Mouse (Mus musculus): ENCODE data around the gene Apoc1.
"Not testable (repeated sequence)": the region's sequence is repeated elsewhere in the genome, so short reads cannot be mapped to it uniquely, and the experiment has no call there.

Apoc1 gene

DNA sequence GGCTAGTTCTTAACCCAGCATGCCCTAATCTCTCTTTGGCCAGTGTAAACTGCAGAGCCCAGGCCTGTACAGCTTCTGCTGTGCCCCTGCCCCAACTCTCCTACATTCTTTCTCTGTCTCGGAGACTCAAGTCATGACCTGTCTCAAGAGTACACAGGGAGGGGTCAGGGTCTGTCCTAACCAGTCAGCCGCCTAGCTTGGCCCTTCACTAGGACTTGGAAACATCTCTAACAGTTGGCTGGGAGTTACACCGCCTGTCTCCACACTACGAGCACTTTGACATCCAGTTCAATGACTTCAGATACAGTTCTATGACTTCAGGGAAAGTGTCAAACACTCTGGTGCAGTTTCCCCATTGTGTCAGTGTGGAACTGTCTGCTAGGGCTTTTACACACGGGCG lies 1.0 kb downstream of the Apoc1 start:
- in situ Hi-C loops (cut with MboI; ENCODE audit: low pct_unique_long_range_greater_than_20kb in 1 of 2, low sequenced_read_pairs in 2 of 2, unreplicated experiment in 1 of 2) = no loop called here

GRCm38 (mm10) chr7:19690845-19691244 lies 1.6 kb downstream of the Apoc1 start:
- in situ Hi-C loops (cut with MboI; ENCODE audit: low pct_unique_long_range_greater_than_20kb in 1 of 2, low sequenced_read_pairs in 2 of 2, unreplicated experiment in 1 of 2) = no loop called here

GRCm38 (mm10) chr7:19688611-19689010 lies 3.8 kb downstream of the Apoc1 start:
- in situ Hi-C loops (cut with MboI; ENCODE audit: low pct_unique_long_range_greater_than_20kb in 1 of 2, low sequenced_read_pairs in 2 of 2, unreplicated experiment in 1 of 2) = no loop called here

DNA sequence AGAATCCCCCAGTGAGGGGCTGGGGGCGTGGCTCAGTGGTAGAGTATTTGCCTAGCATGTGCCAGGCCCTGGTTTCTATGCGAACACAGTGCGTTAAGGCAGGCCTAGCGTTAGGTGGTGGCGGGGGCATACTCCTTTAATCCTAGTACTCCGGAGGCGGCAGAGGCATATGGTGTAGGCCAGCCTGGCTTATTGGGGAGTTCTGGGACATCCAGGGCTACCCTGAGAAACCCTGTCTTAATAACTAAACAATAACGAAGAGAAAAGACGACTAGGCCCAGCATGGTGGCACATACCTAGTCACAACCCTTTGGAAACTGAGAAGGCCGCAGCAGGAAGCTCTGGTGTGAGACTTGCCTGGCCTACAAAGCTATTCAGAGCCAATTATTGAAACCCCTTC lies 4.4 kb downstream of the Apoc1 start:
- in situ Hi-C loops (cut with MboI; ENCODE audit: low pct_unique_long_range_greater_than_20kb in 1 of 2, low sequenced_read_pairs in 2 of 2, unreplicated experiment in 1 of 2) = no loop called here

DNA sequence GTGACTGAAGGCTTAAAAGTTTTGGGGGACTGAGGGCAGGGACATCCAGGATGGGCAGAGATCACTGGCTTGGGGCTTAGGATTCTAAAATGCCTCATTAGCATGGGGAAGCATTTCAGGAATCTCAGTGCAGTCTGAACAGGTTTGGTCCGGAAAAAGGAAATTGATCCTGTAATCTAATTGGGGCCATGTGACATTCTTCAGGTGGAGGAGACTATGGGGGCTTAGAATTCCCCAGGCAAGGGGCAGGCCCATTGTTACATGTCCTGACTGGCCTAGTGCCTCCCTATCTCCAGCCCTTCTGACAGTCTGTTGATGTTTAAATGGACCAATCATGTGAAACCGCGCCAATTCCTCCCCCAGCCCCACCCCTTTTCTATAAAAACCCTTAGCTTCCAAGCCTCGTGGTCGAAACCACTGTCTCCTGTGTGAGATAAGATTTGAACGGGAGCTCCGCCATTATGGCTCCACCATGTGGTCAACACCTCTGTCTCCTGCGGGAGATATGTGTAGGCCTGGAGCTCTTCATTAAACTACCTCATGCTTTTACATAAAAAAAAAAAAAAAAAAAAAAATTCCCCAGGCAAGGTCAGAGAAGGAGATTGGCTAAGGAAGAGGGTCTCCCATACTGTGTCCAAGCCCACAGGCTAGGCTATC lies 5.4 kb downstream of the Apoc1 start:
- in situ Hi-C loops (cut with MboI; ENCODE audit: low pct_unique_long_range_greater_than_20kb in 1 of 2, low sequenced_read_pairs in 2 of 2, unreplicated experiment in 1 of 2) = not testable (repeated sequence)

- in situ Hi-C loops (cut with MboI; ENCODE audit: low pct_unique_long_range_greater_than_20kb in 1 of 2, low sequenced_read_pairs in 2 of 2, unreplicated experiment in 1 of 2) = no loop called here
These were observed 5.9 kb downstream of the Apoc1 start for GRCm38 (mm10) chr7:19686521-19686920.

- in situ Hi-C loops (cut with MboI; ENCODE audit: low pct_unique_long_range_greater_than_20kb in 1 of 2, low sequenced_read_pairs in 2 of 2, unreplicated experiment in 1 of 2) = no loop called here
These were observed 7.1 kb downstream of the Apoc1 start for GRCm38 (mm10) chr7:19685374-19685773.

DNA sequence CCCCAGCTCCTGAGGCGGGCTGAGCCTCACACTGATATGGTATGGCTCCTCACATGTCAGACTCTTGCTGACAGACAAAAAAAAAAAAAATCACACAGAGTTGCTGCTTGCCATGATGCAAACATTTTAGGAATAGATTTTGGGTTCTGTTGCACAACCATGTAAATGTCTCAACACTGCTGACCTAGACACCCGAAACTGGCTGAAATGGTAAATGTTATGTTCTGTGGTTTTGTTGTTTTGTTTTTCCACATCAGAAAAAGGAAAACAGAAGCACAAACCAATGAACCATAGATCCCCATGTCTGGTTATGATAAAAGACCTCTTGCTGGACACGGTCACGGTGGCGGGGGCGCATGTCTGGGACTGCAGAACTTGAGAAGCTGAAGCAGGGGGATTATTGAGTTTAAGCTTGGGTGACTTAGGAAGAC lies 8.7 kb downstream of the Apoc1 start:
- in situ Hi-C loops (cut with MboI; ENCODE audit: low pct_unique_long_range_greater_than_20kb in 1 of 2, low sequenced_read_pairs in 2 of 2, unreplicated experiment in 1 of 2) = no loop called here

GRCm38 (mm10) chr7:19682979-19683378 lies 9.5 kb downstream of the Apoc1 start:
- in situ Hi-C loops (cut with MboI; ENCODE audit: low pct_unique_long_range_greater_than_20kb in 1 of 2, low sequenced_read_pairs in 2 of 2, unreplicated experiment in 1 of 2) = no loop called here

DNA sequence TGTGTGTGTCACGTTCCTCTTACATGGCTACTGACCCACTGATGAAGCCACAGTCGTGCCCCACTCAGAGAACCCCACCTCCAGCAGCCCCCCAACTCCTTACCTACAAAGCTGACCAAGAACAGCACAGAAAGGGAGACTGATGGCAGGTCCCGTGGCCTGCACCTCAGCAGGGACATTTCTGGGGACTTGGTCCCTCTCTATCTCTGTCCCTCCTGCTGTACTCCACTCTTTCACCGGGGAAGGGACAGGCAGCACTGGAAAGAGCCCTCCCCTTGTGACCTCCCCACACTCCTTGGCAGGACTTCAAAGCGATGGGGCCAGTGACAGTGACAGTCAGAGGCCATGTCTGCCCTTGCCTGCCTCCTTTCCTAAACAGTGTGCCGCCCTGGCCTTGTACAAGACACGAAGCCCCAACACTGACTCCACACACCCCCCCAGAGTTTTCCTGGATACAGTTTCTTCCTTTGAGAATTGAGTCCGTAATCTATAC lies 11.2 kb downstream of the Apoc1 start, which contains the start of the genes Gm44805 and Apoc4:
TSS of gene Gm44805 (minus strand) at position 222 of the 493 bp plus-strand sequence.
TSS of gene Apoc4 (minus strand) at position 278 of the 493 bp plus-strand sequence.
- in situ Hi-C loops (cut with MboI; ENCODE audit: low pct_unique_long_range_greater_than_20kb in 1 of 2, low sequenced_read_pairs in 2 of 2, unreplicated experiment in 1 of 2) = no loop called here

- in situ Hi-C loops (cut with MboI; ENCODE audit: low pct_unique_long_range_greater_than_20kb in 1 of 2, low sequenced_read_pairs in 2 of 2, unreplicated experiment in 1 of 2) = no loop called here
These were observed 11.8 kb downstream of the Apoc1 start for GRCm38 (mm10) chr7:19680702-19681101.

GRCm38 (mm10) chr7:19678901-19679300 lies 13.6 kb downstream of the Apoc1 start:
- in situ Hi-C loops (cut with MboI; ENCODE audit: low pct_unique_long_range_greater_than_20kb in 1 of 2, low sequenced_read_pairs in 2 of 2, unreplicated experiment in 1 of 2) = no loop called here

GRCm38 (mm10) chr7:19677872-19678271 lies 14.6 kb downstream of the Apoc1 start, which contains the start of gene Apoc2:
Apoc2 (minus strand) TSS chr7:19677941.
- in situ Hi-C loops (cut with MboI; ENCODE audit: low pct_unique_long_range_greater_than_20kb in 1 of 2, low sequenced_read_pairs in 2 of 2, unreplicated experiment in 1 of 2) = no loop called here

GRCm38 (mm10) chr7:19676662-19677061 lies 15.8 kb downstream of the Apoc1 start:
- in situ Hi-C loops (cut with MboI; ENCODE audit: low pct_unique_long_range_greater_than_20kb in 1 of 2, low sequenced_read_pairs in 2 of 2, unreplicated experiment in 1 of 2) = no loop called here

- in situ Hi-C loops (cut with MboI; ENCODE audit: low pct_unique_long_range_greater_than_20kb in 1 of 2, low sequenced_read_pairs in 2 of 2, unreplicated experiment in 1 of 2) = no loop called here
These were observed 16.6 kb downstream of the Apoc1 start for GRCm38 (mm10) chr7:19675824-19676223.

- in situ Hi-C loops (cut with MboI; ENCODE audit: low pct_unique_long_range_greater_than_20kb in 1 of 2, low sequenced_read_pairs in 2 of 2, unreplicated experiment in 1 of 2) = no loop called here
These were observed 19.3 kb downstream of the Apoc1 start for GRCm38 (mm10) chr7:19673083-19673699.

DNA sequence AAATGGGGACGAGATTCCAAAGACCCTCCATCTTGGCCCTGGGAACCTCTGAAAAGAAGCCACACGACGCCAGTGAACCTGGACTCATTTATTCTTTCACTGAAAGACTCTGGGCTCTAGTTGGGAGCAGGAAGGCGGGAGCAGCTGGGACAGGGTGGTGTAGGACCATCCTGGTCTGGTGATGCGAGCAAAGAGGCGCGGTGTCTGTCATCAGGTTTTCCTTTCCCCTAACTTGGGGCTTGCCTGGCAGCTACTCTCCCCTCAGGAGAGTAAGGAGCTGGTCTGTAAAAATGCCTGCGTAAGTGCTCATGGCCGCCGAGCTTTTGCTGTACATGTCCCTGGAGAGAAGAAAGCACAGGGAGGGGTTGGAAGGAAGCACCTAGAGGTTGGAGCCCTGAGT lies 20.9 kb downstream of the Apoc1 start:
- in situ Hi-C loops (cut with MboI; ENCODE audit: low pct_unique_long_range_greater_than_20kb in 1 of 2, low sequenced_read_pairs in 2 of 2, unreplicated experiment in 1 of 2) = no loop called here

DNA sequence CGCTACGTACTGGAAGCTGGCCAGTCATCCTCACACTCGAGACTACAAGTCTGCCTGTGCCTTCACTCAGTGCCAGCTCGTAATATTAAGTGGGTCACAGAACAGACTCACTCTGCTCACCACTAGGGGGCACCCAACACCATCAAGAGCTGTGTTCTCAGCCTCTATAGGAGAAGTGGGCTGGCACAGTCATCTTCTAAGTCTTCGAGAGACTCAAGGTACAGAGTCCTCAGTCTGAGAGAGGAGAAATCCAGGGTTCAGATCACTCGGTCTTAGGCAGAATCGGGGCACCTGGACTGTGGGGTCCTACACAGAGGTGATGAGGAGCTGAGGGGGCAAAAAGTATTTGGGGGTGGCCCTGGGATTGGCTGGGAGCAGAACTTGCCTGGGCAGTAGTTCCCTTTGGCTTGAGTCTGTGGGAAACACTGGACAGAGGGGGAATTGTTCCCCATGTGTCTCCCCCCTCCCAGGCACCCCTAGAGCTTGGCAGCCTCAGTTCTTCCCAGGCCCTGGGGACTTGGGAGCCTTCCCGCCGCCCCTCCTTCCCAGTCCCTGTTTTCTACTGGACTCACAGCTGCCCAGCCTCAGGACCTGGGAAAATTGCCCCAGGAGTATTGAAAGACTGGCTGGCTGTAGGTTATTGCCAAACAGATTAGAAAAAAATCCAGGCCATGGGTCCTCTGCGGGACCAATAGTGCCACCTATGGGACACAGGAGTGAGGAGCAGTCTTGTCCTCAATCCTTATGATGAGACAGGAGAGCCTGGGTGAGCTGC lies 23.3 kb downstream of the Apoc1 start:
- in situ Hi-C loops (cut with MboI; ENCODE audit: low pct_unique_long_range_greater_than_20kb in 1 of 2, low sequenced_read_pairs in 2 of 2, unreplicated experiment in 1 of 2) = loop anchor here (5.0 kb wide), 1 partner anchor 43 kb away; no protein-coding TSS in a partner anchor

GRCm38 (mm10) chr7:19667434-19667833 lies 25.0 kb downstream of the Apoc1 start:
- in situ Hi-C loops (cut with MboI; ENCODE audit: low pct_unique_long_range_greater_than_20kb in 1 of 2, low sequenced_read_pairs in 2 of 2, unreplicated experiment in 1 of 2) = loop anchor here (5.0 kb wide), 1 partner anchor 45 kb away; no protein-coding TSS in a partner anchor
